12 mouse cellular contexts compared by ENCODE assay signal in genomic region chr10:116675171-116675570, GRCm38 (mm10).
"Had no signal": no experiment of that assay in that cellular context is flagged by ENCODE, and none has a peak within 500 bp of the region (broad histone marks: within the 10 kb centered on the region; RNA-seq: fewer than 3 reads in every experiment).

No protein-coding gene starts in this region.

- H3K4me2 ChIP-seq: liver, embryonic 11.5 days; liver, embryonic 15.5 days; midbrain, embryonic 13.5 days; stomach, embryonic 15.5 days had no signal

- H3K27ac ChIP-seq: liver, embryonic 15.5 days; midbrain, embryonic 13.5 days; stomach, embryonic 15.5 days had no signal

- H3K27me3 ChIP-seq: liver, embryonic 15.5 days; midbrain, embryonic 13.5 days; stomach, embryonic 15.5 days had no signal

- H3K9ac ChIP-seq: liver, embryonic 15.5 days; midbrain, embryonic 13.5 days; stomach, embryonic 15.5 days had no signal

- H3K36me3 ChIP-seq: liver, embryonic 15.5 days; midbrain, embryonic 13.5 days; stomach, embryonic 15.5 days had no signal

- H3K9me3 ChIP-seq: liver, embryonic 15.5 days; midbrain, embryonic 13.5 days; stomach, embryonic 15.5 days had no signal

- DNase-seq: kidney, postnatal 36 days; layer of hippocampus, adult 9-11 months; layer of hippocampus, postnatal 36 days; lung, adult 2 months; lung, postnatal 36 days; right cerebral cortex, postnatal 14 days; thymus, postnatal 36 days had no signal

- H3K4me3 ChIP-seq: liver, embryonic 15.5 days; midbrain, embryonic 13.5 days; stomach, embryonic 15.5 days had no signal

- ATAC-seq: lung, postnatal 0 days; midbrain, embryonic 13.5 days had no signal

- H3K4me1 ChIP-seq: liver, embryonic 15.5 days; midbrain, embryonic 13.5 days; stomach, embryonic 15.5 days had no signal
